Mouse (Mus musculus) forelimb bud, embryonic 11.5 days (tissue): ENCODE measurements at regions not wholly inside any gene's neighbourhood (a gene's known extent, or its start where the extent isn't known, plus 50 kb on each side); places are given as distances from the start of the nearest gene placed in this dataset.
"Not testable (repeated sequence)": the region's sequence is repeated elsewhere in the genome, so short reads cannot be mapped to it uniquely, and the experiment has no call there.

Source experiments
- DNase-seq: peaks from one replicate; pipeline ENCODE4 v3.0.0-alpha.2; 2012; ENCODE audit warnings: low read depth, low spot score

DNA sequence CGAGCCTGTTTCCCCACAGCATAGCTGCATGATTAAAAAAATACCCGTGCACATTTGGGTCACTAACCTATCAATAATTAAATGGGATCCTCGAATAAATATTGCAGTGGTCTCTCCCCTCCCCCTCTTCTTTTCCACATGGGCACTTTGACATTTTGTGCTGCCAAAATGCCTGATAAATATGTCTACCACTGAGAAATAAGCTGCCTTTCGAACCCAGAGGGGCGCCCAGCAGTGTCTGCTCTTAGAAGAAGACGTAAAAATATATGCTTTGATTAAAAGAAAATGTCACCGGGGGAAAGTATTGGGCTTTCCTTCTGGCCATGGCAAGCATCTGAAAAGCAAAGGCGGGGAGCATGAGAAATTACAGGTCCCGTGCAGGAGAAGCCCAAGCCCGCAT lies 152.6 kb upstream of the Frmd4a start:
- DNase-seq: no peak

GRCm38 (mm10) chr2:3866736-3867135 lies 150.8 kb upstream of the Frmd4a start:
- DNase-seq: not testable (repeated sequence)

- DNase-seq: no peak
These were observed 147.8 kb upstream of the Frmd4a start for GRCm38 (mm10) chr2:3869701-3870100.

GRCm38 (mm10) chr2:3871748-3872147 lies 145.8 kb upstream of the Frmd4a start:
- no peak for DNase-seq

GRCm38 (mm10) chr2:3887000-3887399 lies 130.5 kb upstream of the Frmd4a start:
- no peak for DNase-seq

- DNase-seq: no peak
These were observed 129.6 kb upstream of the Frmd4a start for GRCm38 (mm10) chr2:3887845-3888433.

DNA sequence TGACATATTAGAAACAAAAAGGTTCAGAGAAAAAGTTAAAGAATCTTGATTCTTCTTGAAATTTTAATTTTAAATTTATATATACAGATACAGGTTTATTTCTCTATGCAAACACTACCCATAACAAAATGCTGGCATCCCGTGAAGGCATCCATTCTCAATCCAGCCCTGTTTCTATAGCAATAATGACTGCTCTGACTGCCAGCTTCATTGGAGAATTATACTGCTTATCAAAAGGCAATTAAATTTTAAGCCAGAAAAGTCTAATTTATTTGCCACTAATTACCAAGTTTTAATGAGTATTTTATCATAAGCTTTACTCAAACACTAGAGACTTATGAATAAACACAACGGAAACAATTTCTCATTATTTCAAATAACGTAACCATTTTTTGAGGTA lies 128.1 kb upstream of the Frmd4a start:
- DNase-seq: no peak

GRCm38 (mm10) chr2:3890462-3890861 lies 127.1 kb upstream of the Frmd4a start:
- no peak for DNase-seq

DNA sequence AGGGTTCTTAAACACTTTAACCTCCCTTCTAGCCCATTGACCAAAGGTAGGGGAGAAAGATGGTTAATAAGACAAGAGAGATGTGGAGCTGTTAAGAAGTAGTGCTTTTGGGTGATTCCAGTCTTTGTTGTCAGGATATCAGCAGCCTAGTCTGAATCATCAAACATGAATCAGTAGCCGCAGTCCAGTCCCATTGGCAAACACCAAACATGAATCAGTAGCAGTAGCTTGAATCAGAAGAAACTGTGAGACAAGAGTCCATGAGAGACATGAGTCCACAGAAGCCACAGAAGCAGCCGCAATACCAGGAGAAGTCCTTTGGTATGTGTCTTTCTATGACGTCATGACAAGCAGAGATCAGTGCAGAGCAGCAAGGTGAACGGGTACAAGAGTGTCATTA lies 110.5 kb upstream of the Frmd4a start:
- DNase-seq: no peak

DNA sequence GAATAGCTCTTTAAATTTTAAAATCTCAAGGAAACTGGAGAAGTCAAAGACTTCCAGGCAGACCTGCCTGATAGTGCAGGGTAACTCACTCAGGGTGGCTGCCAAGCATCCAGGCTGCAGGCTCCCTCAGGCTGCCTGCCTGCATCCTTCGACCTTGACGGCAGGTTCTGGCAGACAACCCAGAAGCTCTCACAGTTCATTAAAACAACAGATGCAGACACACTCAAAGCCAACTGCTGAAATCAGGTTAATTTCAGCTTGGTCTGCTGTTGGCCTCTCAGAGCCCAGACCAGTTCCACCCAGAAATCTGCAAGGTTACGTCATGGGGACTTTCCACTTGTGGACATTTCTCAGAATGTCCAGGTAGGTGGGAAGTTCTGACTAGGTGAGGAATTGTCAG lies 109.3 kb upstream of the Frmd4a start:
- no peak for DNase-seq

DNA sequence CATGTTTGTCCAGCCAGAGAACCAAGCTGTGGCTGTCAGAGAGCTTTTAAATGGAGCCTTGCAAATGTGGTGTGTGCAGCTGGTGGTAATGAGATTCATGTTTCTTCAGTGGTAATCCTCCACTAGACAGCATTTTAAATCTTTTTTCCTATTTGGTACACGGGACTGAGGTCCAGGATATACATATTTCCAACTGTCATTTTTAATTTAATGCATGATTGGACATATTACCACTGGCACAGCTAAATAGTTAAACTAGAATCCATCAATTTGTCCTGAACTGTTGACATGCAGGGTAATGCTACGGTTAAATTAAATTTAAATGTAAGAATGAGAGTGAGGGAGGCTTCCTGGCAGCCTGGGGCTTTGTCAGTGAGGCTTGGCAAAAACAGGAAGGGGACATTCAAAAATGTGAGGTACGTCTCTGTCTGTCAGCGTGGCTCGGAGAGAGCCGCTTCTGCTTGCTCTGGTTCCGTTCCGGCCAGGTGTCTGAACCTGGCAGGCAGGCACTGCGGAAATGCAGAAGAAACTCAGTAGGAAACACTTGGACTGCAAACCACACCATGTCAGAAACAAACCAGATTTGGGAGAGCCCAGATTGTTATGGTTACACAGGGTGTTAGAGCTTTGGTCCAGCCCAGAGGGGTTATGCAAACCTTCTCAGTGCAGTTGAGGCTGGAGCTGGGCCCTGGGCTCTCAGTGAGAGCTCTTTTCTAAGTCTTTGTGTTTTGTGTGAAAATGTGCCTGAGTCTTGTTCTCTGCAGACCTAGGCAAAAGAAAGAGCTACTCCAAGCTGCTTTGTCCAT lies 107.2 kb upstream of the Frmd4a start:
- no peak for DNase-seq

GRCm38 (mm10) chr2:3915141-3915540 lies 102.4 kb upstream of the Frmd4a start:
- DNase-seq: no peak

- DNase-seq: no peak
These were observed 101.2 kb upstream of the Frmd4a start for GRCm38 (mm10) chr2:3916365-3916764.

GRCm38 (mm10) chr2:3918156-3918555 lies 99.4 kb upstream of the Frmd4a start:
- no peak for DNase-seq

DNA sequence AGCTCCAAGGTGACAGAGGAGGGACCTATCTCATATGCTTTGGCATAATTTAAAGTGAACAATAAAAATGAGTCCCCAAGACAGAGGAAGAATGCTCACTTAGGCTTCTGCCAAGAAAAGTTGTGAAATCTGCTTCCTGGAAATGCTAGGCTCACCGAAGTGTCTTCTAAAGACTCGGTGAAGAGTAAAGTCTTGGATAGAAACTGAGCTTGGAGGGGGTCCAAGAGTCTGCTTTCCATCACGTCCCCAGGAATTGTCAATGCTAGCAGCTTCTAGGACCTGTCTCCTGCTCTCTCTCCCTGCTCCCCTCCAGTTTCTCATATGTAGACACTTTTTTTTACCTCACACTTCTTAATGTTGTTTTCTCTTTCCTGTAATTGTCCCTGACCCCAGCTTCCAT lies 97.6 kb upstream of the Frmd4a start:
- DNase-seq: no peak

DNA sequence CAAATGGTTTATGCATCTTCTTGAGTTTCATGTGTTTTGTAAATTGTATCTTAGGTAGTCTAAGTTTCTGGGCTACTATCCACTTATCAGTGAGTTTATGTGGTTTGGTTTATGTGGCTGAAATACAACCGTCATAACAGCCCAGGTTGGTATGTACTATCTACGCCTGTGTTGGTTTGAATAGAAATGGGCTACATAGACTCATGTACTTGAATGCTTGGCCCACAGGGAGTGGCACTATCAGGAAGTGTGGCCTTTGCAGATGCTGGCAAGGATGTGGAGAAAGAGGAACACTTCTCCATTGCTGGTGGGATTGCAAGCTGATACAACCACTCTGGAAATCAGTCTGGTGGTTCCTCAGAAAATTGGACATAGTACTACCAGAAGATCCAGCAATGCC lies 96.4 kb upstream of the Frmd4a start:
- DNase-seq: not testable (repeated sequence)

GRCm38 (mm10) chr2:3922739-3923138 lies 94.8 kb upstream of the Frmd4a start:
- no peak for DNase-seq

DNA sequence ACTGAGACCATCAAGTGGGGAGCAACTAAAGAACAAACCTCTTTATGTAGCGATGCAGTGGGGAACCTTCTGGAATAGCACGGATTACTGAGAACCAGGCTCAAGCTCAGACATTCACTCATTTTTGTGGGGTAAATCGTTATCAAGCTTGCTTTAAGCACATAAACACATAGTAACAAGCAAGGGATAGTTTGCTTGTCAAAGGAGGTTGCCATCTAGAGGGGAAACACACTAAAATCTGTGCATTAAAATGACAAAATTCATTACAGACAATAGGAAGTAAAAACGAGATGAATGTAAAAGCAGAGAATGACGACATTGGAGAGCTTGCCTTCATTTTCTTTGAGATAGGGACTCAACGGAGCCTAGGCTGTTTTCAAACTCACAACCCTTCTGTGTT lies 92.8 kb upstream of the Frmd4a start:
- no peak for DNase-seq

DNA sequence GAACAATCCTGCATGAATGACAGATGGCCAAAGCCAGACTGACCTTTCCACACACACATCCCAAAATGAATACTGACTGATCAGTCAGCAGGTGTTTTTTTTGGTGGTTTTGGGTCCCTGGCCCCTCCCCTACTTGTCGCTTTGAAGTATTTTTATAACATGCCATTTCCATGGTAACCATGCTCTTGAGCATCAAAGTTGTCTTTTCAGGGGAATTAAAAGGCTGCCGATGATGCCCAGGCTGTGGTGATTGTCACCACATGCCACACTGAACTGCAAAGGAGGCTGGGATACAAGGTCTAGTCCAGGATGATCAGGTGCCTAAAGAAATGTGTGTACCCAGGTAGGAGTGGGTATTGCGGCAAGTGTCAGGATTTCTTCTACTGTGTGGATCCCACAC lies 92.3 kb upstream of the Frmd4a start:
- DNase-seq: no peak

- no peak for DNase-seq
These were observed 91.4 kb upstream of the Frmd4a start for GRCm38 (mm10) chr2:3926129-3926528.

DNA sequence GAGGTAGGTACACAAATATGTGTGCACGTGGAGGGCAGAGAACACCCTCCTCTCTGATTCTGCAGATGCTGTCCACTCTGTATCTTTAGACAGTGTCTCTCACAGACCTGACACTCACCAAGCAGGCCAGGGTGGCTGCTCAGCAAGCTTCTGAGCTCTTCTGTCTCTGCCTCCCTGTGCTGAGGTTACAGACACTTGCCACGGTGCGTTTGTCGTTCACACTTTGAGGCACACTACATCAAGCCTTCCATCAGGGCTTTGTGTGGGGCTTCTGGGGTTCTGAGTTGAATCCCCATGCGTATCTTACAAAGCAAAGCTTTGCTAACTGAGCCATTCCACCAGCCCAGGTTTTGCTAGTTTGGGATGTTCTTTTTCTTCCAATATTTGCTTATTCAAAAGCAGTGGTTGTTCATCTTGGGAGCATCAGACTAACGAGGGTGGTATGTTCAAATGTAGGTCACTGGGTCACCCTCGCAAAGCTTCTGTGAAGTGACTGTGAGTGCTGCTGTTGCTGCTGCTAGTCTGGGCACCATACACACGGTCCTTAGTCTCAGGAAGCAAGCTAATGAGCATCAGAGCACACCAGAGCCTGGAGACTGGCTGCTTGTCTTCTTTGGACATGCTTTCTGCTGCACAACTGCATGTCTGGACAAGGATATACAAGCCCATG lies 90.2 kb upstream of the Frmd4a start:
- no peak for DNase-seq

- no peak for DNase-seq
These were observed 89.7 kb upstream of the Frmd4a start for GRCm38 (mm10) chr2:3927853-3928252.

- no peak for DNase-seq
These were observed 86.9 kb upstream of the Frmd4a start for GRCm38 (mm10) chr2:3930650-3931049.
